27 mouse cellular contexts compared by ENCODE assay signal in the genomic region with DNA sequence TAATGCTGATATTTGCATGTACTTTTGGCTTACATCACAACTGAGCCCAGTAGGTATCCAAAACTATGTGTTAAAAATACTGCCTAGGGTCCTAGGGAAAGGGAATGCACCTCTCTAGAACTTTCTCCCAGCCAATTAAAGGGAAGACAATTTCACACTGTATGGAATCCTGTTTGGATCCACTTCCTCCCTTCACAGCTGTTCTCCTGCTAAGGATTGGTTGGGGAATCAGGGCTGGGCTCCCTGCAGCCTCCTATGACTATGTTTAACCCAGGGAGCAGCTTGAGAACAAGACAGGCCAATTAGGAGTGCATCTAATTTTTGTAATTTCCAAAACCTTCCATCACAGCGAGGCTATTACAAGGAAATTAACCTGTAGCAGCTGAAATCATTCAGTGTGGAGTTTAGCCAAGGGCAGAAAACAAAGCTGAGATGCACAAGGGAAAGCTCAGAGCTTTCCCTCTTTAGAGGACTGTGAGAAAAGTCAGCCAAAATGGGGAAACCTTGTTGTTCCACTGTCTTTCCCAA.
DNase-seq lines count a peak whose midpoint lies in the region; ATAC-seq and TF ChIP-seq lines count a peak whose summit lies in the region.
"Had no signal": no experiment of that assay in that cellular context is flagged by ENCODE, and none has a peak within 500 bp of the region (broad histone marks: within the 10 kb centered on the region; RNA-seq: fewer than 3 reads in every experiment).

No protein-coding gene starts in this region.

- H3K27me3 ChIP-seq in forebrain, embryonic 13.5 days: no peaks in the 10 kb centered on the region
- H3K27me3 ChIP-seq in forebrain, embryonic 11.5 days (ENCODE audit: control insufficient read depth, insufficient read depth, low read length): no peaks in the 10 kb centered on the region
- H3K27me3 ChIP-seq in midbrain, postnatal 0 days (ENCODE audit: insufficient read depth, low read length): no peaks in the 10 kb centered on the region
- H3K27me3 ChIP-seq in midbrain, embryonic 10.5 days (ENCODE audit: low read depth, poor library complexity, severe bottlenecking): no peaks in the 10 kb centered on the region
- H3K27me3 ChIP-seq: forebrain, embryonic 15.5 days; heart, embryonic 13.5 days; kidney, embryonic 15.5 days; liver, embryonic 13.5 days; midbrain, embryonic 15.5 days; Patski had no signal

- WGBS in forebrain, embryonic 13.5 days: 54% methylated on average over 1 of the region's 1 CpGs
- WGBS in forebrain, embryonic 11.5 days: 71% methylated on average over 1 of the region's 1 CpGs
- 48% methylated on average over 1 of the region's 1 CpGs for WGBS in midbrain, postnatal 0 days
- 84% methylated on average over 1 of the region's 1 CpGs for WGBS in midbrain, embryonic 10.5 days

- H3K36me3 ChIP-seq in forebrain, embryonic 13.5 days (ENCODE audit: poor library complexity, severe bottlenecking): no peaks in the 10 kb centered on the region
- H3K36me3 ChIP-seq in forebrain, embryonic 11.5 days (ENCODE audit: control insufficient read depth, insufficient read depth, low read length): no peaks in the 10 kb centered on the region
- H3K36me3 ChIP-seq in midbrain, postnatal 0 days (ENCODE audit: insufficient read depth, low read length): no peaks in the 10 kb centered on the region
- H3K36me3 ChIP-seq in midbrain, embryonic 10.5 days: no peaks in the 10 kb centered on the region
- H3K36me3 ChIP-seq: forebrain, embryonic 15.5 days; heart, embryonic 13.5 days; kidney, embryonic 15.5 days; liver, embryonic 13.5 days; midbrain, embryonic 15.5 days had no signal

- H3K9me3 ChIP-seq in forebrain, embryonic 13.5 days (replicated peaks): no peaks in the 10 kb centered on the region
- no peaks in the 10 kb centered on the region for H3K9me3 ChIP-seq in forebrain, embryonic 11.5 days (ENCODE audit: control insufficient read depth, low read length)
- no peaks in the 10 kb centered on the region for H3K9me3 ChIP-seq in midbrain, postnatal 0 days (ENCODE audit: low read length)
- no peaks in the 10 kb centered on the region for H3K9me3 ChIP-seq in midbrain, embryonic 10.5 days (replicated peaks)
- H3K9me3 ChIP-seq: forebrain, embryonic 15.5 days; heart, embryonic 13.5 days; kidney, embryonic 15.5 days; liver, embryonic 13.5 days; midbrain, embryonic 15.5 days had no signal

- H3K4me1 ChIP-seq in forebrain, embryonic 13.5 days: 0 out of 2 replicates have a peak, but pooled peaks cover 3% of the 10 kb centered on the region
- no peaks in the 10 kb centered on the region for H3K4me1 ChIP-seq in forebrain, embryonic 11.5 days (replicated peaks; ENCODE audit: control insufficient read depth, insufficient read depth, low read length)
- no peaks in the 10 kb centered on the region for H3K4me1 ChIP-seq in midbrain, postnatal 0 days (ENCODE audit: insufficient read depth, low read length)
- H3K4me1 ChIP-seq in midbrain, embryonic 10.5 days: no peaks in the 10 kb centered on the region
- H3K4me1 ChIP-seq: forebrain, embryonic 15.5 days; heart, embryonic 13.5 days; kidney, embryonic 15.5 days; liver, embryonic 13.5 days had no signal

- no peak overlapping the region for H3K27ac ChIP-seq in forebrain, embryonic 13.5 days
- H3K27ac ChIP-seq in forebrain, embryonic 11.5 days (ENCODE audit: low read depth, low read length): no peak overlapping the region
- no peak overlapping the region for H3K27ac ChIP-seq in midbrain, postnatal 0 days (ENCODE audit: low read depth, low read length)
- no peak overlapping the region for H3K27ac ChIP-seq in midbrain, embryonic 10.5 days (replicated peaks)
- H3K27ac ChIP-seq: forebrain, embryonic 15.5 days; heart, embryonic 13.5 days; kidney, embryonic 15.5 days; left cerebral cortex, adult 2 months; liver, embryonic 13.5 days; midbrain, embryonic 15.5 days had no signal

- no peak for TF ChIP-seq CTCF in midbrain, postnatal 0 days (IDR thresholded peaks at IDR 0.05)

- H3K4me2 ChIP-seq in forebrain, embryonic 13.5 days: no peak overlapping the region
- H3K4me2 ChIP-seq in forebrain, embryonic 11.5 days (ENCODE audit: low read depth, low read length, severe bottlenecking): no peak overlapping the region
- H3K4me2 ChIP-seq in midbrain, postnatal 0 days (ENCODE audit: low read depth, low read length, poor library complexity, severe bottlenecking): no peak overlapping the region
- H3K4me2 ChIP-seq: forebrain, embryonic 15.5 days; heart, embryonic 13.5 days; kidney, embryonic 15.5 days; liver, embryonic 13.5 days; midbrain, embryonic 15.5 days had no signal

- ATAC-seq in forebrain, embryonic 13.5 days: 0 out of 2 replicates have a peak, but pooled peaks have one; percentile 43
- no peak for ATAC-seq in forebrain, embryonic 11.5 days (replicated peaks; ENCODE audit: low FRiP score)
- ATAC-seq in midbrain, postnatal 0 days (ENCODE audit: low FRiP score): no peak
- ATAC-seq in monocyte, adult 5-6 weeks (replicated peaks; ENCODE audit: insufficient number of reproducible peaks, low FRiP score, low TSS enrichment, poor library complexity, severe bottlenecking): no peak
- ATAC-seq: CD4-positive, CD25-positive, alpha-beta regulatory T cell, adult 4 months; forebrain, embryonic 15.5 days; midbrain, embryonic 15.5 days; Patski had no signal

- H3K4me3 ChIP-seq in forebrain, embryonic 13.5 days: no peak overlapping the region
- no peak overlapping the region for H3K4me3 ChIP-seq in forebrain, embryonic 11.5 days (ENCODE audit: low read depth, low read length)
- H3K4me3 ChIP-seq in midbrain, postnatal 0 days (ENCODE audit: low read depth, low read length): no peak overlapping the region
- no peak overlapping the region for H3K4me3 ChIP-seq in midbrain, embryonic 10.5 days
- H3K4me3 ChIP-seq: forebrain, embryonic 15.5 days; heart, embryonic 13.5 days; kidney, embryonic 15.5 days; left cerebral cortex, adult 2 months; liver, embryonic 13.5 days; midbrain, embryonic 15.5 days had no signal

- no peak overlapping the region for H3K9ac ChIP-seq in forebrain, embryonic 13.5 days
- no peak overlapping the region for H3K9ac ChIP-seq in forebrain, embryonic 11.5 days (ENCODE audit: low read length)
- H3K9ac ChIP-seq in midbrain, postnatal 0 days (replicated peaks; ENCODE audit: low read length, poor library complexity, severe bottlenecking): no peak overlapping the region
- H3K9ac ChIP-seq: forebrain, embryonic 15.5 days; heart, embryonic 13.5 days; kidney, embryonic 15.5 days; liver, embryonic 13.5 days; midbrain, embryonic 15.5 days had no signal

- DNase-seq in forebrain, embryonic 11.5 days (ENCODE audit: low spot score): no peak
- peak; percentile 27 for DNase-seq in midbrain, postnatal 0 days (ENCODE audit: low spot score)
- no peak for DNase-seq in midbrain, embryonic 10.5 days (ENCODE audit: low spot score)
- peak; percentile 0 for DNase-seq in retina, adult 2 months (ENCODE audit: low read depth, low spot score)
- no peak for DNase-seq in spleen, postnatal 36 days (ENCODE audit: low spot score in 2 of 2)
- DNase-seq: adrenal gland, postnatal 36 days; cerebellum, adult 11-12 months; cerebellum, postnatal 36 days; gastrocnemius, postnatal 10 days; heart, adult 11 months; heart, postnatal 14 days; kidney, adult 11 months; layer of hippocampus, adult 9-11 months; liver, embryonic 13.5 days; lung, adult 2 months; right cerebral cortex, postnatal 25 days; spleen, adult 18-20 months; thymus, postnatal 14 days had no signal

Comparison
In these comparisons a context has a peak if more than half of its experiments do, and no peak if none do; other contexts are left out.
1. DNase-seq: peak in midbrain, postnatal 0 days (single experiment) and retina, adult 2 months (single experiment); none in forebrain, embryonic 11.5 days (single experiment), midbrain, embryonic 10.5 days (single experiment) and spleen, postnatal 36 days (0 of 2).